Mouse (Mus musculus) gastrocnemius, postnatal 36 days (tissue): ENCODE results near the gene Lrtm2. TPM values are rescaled to one million over a fixed set of nuclear protein-coding genes. Genes with fewer than 3 reads are reported as not detected.

Experiments used
- DNase-seq, 2 experiments: peaks; one replicate each; pipeline ENCODE4 v3.0.0; 2022
- intact Hi-C: fragments of 180-260 bp; cut with DNase I; formaldehyde crosslinking; loops from one replicate; pipeline ENCODE4 v1.15.1; 2025
- total RNA-seq, 2 experiments: library from RNA; stranded (reverse); gene quantifications; 2 replicates each; pipeline ENCODE4 v1.2.3; 2021

Lrtm2 gene
- total RNA-seq, 2 experiments from 2014 or later, result 0.31 to 0.47 TPM

DNA sequence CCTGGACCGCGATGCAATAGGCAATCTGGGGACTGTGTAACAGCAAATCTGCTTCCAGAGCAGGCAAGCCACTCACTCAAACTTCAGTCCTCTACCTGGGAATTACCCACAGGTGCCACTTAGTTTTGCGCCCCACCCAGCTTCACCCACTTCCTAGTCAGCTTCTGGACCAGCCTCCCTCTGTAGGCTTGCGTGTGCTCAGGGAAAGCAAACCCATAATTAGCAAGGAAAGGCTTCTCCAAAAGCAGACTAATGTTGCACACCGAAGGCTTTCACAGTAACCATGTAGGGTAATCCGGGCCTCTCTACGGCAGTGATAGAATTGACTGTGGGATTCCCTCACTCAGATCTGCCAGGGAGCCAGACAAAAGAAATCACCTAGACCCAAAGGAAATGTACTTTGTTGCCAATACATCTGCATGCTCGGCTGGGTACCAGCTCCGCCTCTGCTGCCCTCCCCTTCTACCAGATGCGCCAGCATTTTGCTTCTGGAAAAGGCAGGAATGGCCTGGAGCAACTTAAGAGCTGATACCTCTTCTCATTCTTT is 22.6 kb downstream of the Lrtm2 start:
- no peak for DNase-seq
- intact Hi-C loops, result no loop called here

DNA sequence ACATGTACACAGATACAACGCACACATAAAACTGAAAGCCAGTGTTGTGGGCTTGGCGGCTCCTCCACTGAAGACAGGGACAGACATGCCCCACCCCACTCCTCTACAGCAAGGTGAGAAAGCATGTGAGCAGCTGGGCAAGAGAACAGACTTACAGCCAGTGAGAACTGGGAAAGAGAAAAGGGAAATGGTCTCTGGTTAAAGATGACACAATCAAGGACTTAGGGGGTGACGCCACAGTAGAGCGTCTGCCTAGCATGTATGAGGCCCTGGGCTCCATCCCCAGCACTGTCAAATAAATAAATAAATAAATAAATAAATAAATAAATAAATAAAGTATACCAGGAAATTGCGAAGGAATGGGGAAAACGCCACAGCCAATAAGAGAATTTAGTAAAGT is 27.2 kb downstream of the Lrtm2 start:
- intact Hi-C loops, result no loop called here

DNA sequence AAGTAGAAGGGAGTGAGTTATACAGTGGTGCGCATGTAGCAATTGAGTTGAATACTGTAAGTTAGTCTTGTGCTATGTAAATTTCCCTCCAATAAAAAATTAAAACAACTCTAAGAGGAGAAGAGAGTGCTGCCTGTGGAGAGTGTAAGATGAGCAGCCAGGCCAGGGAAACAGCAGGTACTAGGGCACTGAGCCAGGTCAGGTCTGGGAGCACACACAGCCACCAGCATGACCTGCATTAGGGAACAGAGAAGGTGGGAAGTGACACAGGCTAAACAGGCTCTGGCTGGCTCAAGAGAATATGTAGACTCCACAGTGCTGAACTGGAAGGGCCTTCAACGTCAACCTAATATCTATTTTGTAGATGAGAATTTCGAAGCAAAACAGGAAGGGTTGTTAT is 29.3 kb downstream of the Lrtm2 start:
- intact Hi-C loops, result loop anchor here (2.0 kb wide), 1 partner anchor 69 kb away; no protein-coding TSS in a partner anchor
- no peak for DNase-seq

More for the DNA sequence above, 27.2 kb downstream of the Lrtm2 start:
- DNase-seq, result no peak

DNA sequence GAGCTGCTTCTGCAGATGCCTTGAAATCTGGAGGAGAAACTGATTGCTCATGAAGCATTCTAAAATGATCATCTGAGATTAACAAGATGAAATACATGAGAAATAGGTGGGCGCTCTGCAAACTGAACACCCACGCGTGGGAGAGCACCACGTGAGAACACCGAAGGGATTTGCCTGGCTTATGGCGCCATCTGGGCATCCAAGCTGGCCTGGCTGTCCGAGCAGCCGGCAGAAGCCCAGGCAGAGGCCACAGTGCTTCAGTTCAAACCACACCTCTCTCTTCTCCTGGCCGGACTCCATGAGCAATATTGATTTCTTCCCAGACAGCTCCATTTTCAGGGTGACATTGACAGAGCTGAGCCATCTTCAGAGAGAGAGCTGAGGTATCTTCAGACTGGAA is 49.8 kb downstream of the Lrtm2 start:
- no peak for DNase-seq
- intact Hi-C loops, result loop anchor here (5.0 kb wide), 1 partner anchor 58 kb away; no protein-coding TSS in a partner anchor

DNA sequence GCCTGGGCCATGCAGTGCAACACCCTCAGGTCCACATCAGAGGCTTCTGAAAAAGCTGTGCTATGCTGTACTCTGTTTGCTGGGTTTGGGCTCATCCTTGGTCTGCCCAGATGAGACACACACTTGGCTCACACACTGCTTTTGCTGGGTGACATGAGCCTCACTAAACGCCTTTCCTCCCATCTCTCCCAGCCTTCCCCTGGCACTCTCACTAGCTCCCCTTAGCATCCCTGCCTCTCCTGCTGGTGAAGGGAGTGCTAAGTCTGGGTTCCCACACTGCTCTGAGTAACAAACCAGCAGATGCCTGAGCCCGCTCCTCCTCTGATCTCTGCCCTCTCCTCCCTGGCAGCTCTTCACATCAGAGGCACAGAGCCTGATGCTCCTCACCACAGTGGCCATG is 53.9 kb downstream of the Lrtm2 start:
- DNase-seq, result no peak

More for the DNA sequence above, 53.9 kb downstream of the Lrtm2 start:
- intact Hi-C loops, result no loop called here

Other genes starting within 250 kb of the Lrtm2 start
- 1 to 10 TPM; 3.1 to 4.0 TPM for gene Dcp1b, start 155.5 kb downstream of the Lrtm2 start, total RNA-seq
- 1 to 10 TPM; 1.5 to 2.3 TPM for gene Cacna1c, start 134.3 kb downstream of the Lrtm2 start, total RNA-seq
- 1 to 10 TPM in 1 of 2 experiments, under 1 TPM in 1; 0.87 to 3.1 TPM for gene Cacna2d4, start 94.2 kb downstream of the Lrtm2 start, total RNA-seq
- gene Adipor2, start 86.9 kb upstream of the Lrtm2 start, total RNA-seq, result 10 to 100 TPM; 73.0 to 80.6 TPM
- gene Fbxl14, start 148.9 kb upstream of the Lrtm2 start, total RNA-seq, result 10 to 100 TPM; 10.3 to 10.7 TPM
- 1 to 10 TPM in 1 of 2 experiments, under 1 TPM in 1; 0.64 to 1.6 TPM for gene Wnt5b, start 213.6 kb upstream of the Lrtm2 start, total RNA-seq